Mouse (Mus musculus): Measurements from ENCODE around the gene Psma4.

Gene Psma4

DNA sequence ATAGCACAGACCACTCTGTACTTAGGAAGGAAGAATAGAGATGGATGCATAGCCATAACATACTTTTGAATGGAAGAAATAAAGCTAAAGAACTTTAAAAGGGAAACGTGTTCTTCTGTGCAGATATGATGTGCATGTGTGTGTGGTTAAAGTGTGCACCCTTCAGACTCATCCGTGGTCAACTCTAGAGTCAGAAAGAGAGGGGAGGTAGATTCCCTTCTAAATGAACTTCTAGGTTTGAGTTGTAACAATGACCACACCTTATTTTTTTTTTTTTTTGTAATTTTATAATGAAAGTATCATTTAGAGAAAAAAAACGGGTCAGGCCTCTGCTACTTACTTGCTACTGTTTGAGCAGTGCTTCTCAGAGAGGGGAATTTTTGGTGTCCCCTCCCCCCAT, 39.8 kb downstream of the Psma4 start:
- DNase-seq (ENCODE audit: low read depth, low spot score), result no peak

DNA sequence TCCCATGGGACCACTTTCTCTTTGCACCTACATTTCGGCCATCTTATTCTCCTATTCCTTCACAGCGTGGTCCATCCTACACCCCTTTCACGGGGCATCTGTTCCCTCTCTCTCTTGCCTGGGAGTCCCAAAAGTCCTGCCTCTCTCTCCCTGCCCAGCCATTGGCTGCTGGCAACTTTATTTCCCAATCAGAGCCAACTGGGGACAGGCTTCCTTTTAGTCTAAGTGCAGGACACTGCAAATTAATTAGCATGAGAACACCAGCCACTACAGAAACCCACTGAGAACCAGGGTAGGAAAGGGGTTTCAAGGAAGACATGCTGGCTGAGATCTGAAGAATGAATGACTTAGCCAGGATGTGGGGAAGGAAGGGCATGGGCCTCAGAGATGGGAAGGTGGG, 43.8 kb downstream of the Psma4 start:
- DNase-seq (ENCODE audit: low read depth, low spot score), result no peak

GRCm38 (mm10) chr9:54995645-54996044, 45.1 kb downstream of the Psma4 start:
- no peak for DNase-seq (ENCODE audit: low read depth, low spot score)

DNA sequence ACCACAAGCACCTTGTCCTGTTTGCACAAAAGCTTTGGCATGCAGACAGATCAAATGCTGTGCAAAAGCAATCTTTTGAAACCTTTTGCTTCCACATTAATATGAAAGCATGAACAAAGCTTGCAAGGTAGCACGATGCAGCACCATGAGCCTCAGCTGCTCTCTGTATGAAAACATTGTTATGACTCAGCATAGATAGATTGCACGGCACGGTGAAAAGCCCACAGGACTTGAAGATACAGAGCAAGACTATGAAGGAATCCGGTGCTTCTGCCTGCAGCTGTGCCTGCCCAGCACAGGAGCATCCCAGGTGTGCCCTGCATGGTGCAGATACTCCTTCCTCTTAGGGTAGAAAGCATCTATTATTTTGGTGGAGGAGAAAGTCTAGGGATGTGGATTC, 53.0 kb downstream of the Psma4 start:
- no peak for DNase-seq (ENCODE audit: low read depth, low spot score)
